Mouse (Mus musculus) CH12.LX (cell line): Measurements from ENCODE around the gene Cdhr5.

Experiments used
- CHD1 ChIP-seq: IDR thresholded peaks from 2 replicates; pipeline ENCODE4 v1.6.1; 2012; ENCODE audit warnings: low read depth, low read length, improper control_type of control experiment, inconsistent platforms
- CHD2 ChIP-seq: IDR thresholded peaks from 2 replicates; pipeline ENCODE4 v1.6.1; 2011; ENCODE audit warnings: low read length, improper control_type of control experiment
- CTCF ChIP-seq, 2 experiments: IDR thresholded peaks in 1 of 2; conservative IDR thresholded peaks in 1 of 2; 2 replicates each; pipeline ENCODE4 v1.5.1; 2011 to 2012; ENCODE audit warnings: low read depth in 2 of 2, low read length in 2 of 2, improper control_type of control experiment in 1 of 2, inconsistent platforms in 1 of 2, mild to moderate bottlenecking in 1 of 2, moderate library complexity in 1 of 2
- EP300 ChIP-seq: IDR thresholded peaks from 2 replicates; pipeline ENCODE4 v1.6.1; 2011; ENCODE audit warnings: low read length, improper control_type of control experiment
- JUND ChIP-seq: conservative IDR thresholded peaks from 2 replicates; pipeline ENCODE4 v1.6.1; 2011; ENCODE audit warnings: low read depth, low read length, improper control_type of control experiment
- MAFK ChIP-seq: IDR thresholded peaks from 2 replicates; pipeline ENCODE4 v1.6.1; 2011; ENCODE audit warnings: low read length, improper control_type of control experiment; ENCODE audit not compliant: insufficient replicate concordance
- MYC ChIP-seq: IDR thresholded peaks from 2 replicates; pipeline ENCODE4 v1.6.1; 2011; ENCODE audit warnings: low read depth, mild to moderate bottlenecking, improper control_type of control experiment, low read length
- NELFE ChIP-seq: IDR thresholded peaks from 2 replicates; pipeline ENCODE4 v1.6.1; 2011; ENCODE audit warnings: low read depth, low read length, improper control_type of control experiment
- POLR2A ChIP-seq: IDR thresholded peaks from 2 replicates; pipeline ENCODE4 v1.6.1; 2011; ENCODE audit warnings: low read depth, mild to moderate bottlenecking, improper control_type of control experiment, low read length
- POLR2AphosphoS2 ChIP-seq: IDR thresholded peaks from 2 replicates; pipeline ENCODE4 v1.6.1; 2011; ENCODE audit warnings: low read depth, low read length, improper control_type of control experiment
- USF1 ChIP-seq: IDR thresholded peaks from 2 replicates; pipeline ENCODE4 v1.6.1; 2014; ENCODE audit warnings: low read depth, mild to moderate bottlenecking, inconsistent platforms, low read length, improper control_type of control experiment
- USF2 ChIP-seq: conservative IDR thresholded peaks from 2 replicates; pipeline ENCODE4 v1.6.1; 2011; ENCODE audit warnings: low read depth, low read length, improper control_type of control experiment
- ZKSCAN1 ChIP-seq: IDR thresholded peaks from 2 replicates; pipeline ENCODE4 v1.6.1; 2012; ENCODE audit warnings: low read depth, inconsistent platforms, low read length, improper control_type of control experiment, borderline replicate concordance

DNA sequence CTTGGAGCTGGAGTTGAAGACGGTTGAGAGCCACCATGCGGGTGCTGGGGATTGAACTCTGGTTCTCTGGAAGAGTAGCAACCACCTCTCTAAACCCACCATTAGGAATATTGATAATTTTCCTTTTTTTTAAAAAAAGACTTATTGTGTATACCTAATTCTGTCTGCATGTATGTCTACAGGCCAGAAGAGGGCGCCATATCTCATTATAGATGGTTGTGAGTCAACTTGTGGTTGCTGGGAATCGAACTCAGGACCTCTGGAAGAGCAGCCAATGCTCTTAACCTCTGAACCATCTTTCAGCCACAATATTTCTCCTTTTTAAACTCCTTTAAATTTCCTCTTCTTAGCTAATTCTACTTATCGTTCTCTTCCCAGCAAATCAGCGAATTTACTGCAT lies 50.1 kb downstream of the Cdhr5 start:
- TF ChIP-seq POLR2A (no peak), USF2 (no peak), CTCF (conservative IDR thresholded peaks at IDR 0.05 in 1 of 2, IDR thresholded peaks at IDR 0.05 in 1 of 2; ENCODE audit: low read depth in 2 of 2, low read length in 2 of 2) (no peak), CHD1 (no peak), EP300 (no peak), POLR2AphosphoS2 (no peak), NELFE (no peak), ZKSCAN1 (no peak), MAFK (no peak), USF1 (no peak), JUND (no peak), CHD2 (no peak), MYC (no peak)
